Mouse (Mus musculus) adrenal gland, postnatal 4 days (tissue): Measurements from ENCODE around the gene Rps6ka5. TPM values are rescaled to one million over a fixed set of nuclear protein-coding genes. Genes with fewer than 3 reads are reported as not detected.

Experiments
- DNase-seq, 2 experiments: peaks; one replicate each; pipeline ENCODE4 v3.0.0; 2021 to 2022; ENCODE audit warnings: low spot score in 2 of 2, mixed read lengths in 2 of 2
- total RNA-seq, 2 experiments: library from RNA; stranded (reverse); gene quantifications; 2 replicates each; pipeline ENCODE4 v1.2.3; 2021

Rps6ka5 gene
- total RNA-seq, 2 experiments from 2014 or later = 10.7 to 12.0 TPM

DNA sequence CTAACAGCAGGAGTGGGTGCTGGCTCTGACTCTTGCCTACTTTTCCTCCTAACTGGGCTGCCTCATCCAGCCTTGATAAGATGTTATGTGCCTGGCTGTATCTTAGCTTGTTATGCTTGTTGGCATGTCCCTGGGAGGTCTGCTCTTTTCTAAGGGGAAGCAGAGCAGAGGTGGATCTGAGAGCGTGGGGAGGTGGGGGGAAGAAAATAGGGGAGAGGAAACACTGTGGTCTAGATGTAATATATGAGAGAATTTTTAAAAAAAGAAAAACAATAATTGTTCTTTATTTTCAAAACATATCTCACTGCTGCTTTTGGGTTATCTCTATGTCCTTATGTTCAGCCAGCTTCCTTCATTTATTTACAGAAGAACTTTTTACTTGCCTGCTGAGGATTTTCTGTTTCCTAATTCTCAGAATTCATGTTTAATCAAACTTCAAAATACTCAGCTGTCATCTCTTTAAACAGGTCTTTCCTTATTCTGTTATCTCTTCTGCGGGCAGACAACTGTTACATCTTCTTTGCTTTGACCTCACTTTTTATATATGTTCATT lies 56.1 kb downstream of the Rps6ka5 start:
- DNase-seq = no peak

DNA sequence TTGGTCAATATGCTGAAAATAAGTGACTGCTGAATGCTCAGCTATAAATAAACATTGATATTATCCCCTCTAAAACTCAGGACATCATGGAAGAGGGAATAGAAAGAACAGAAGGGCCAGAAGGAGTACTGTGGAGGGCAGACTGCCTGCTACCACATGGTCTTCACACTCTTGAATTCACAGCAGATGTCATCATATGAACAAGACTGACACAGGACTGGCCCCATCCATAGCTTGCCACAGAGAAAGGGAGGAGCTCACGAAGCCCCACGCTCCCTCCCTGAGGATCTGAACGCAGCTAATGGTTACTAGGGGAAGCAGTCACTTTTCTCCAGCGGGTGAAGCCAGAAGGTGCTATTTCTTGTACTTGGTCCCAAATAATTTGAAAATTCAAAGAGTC lies 61.5 kb downstream of the Rps6ka5 start:
- DNase-seq = no peak

DNA sequence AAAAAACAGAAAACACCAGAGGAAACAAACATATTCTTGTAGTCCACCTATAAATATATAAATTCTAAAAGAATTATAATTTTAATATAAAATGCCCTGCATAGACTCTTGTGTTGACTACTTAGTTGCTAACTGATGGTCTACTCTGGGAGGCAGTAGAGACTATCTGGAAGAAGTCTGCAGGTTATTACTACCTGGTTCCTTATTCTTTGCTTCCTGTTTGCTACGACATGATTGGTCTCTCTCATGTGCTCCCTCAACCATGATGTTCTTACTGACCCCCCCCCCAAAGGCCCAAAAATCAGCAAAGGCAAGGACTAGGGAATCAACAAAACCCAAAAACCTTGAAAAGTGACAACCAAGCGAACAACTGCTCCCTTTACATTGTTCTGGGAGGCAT lies 66.7 kb downstream of the Rps6ka5 start:
- DNase-seq = no peak

DNA sequence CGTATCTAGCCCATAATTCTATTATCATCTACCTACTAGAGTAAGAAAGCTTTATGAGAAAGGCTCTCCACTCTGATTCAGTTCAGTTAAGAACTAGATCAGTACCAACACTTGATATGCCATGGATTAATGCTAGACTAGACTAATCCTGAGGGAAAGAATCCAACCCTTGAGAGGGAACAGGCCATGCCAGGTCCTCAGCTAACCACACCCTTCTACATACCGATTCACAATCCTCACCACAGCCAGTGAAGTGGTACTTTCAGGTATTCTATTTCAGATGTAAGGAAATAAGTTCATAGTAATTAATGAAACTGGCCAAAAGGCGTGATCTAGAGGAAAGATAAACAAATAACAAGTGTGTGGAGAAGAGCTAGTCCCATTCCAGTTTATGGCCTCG lies 70.8 kb downstream of the Rps6ka5 start:
- no peak for DNase-seq

DNA sequence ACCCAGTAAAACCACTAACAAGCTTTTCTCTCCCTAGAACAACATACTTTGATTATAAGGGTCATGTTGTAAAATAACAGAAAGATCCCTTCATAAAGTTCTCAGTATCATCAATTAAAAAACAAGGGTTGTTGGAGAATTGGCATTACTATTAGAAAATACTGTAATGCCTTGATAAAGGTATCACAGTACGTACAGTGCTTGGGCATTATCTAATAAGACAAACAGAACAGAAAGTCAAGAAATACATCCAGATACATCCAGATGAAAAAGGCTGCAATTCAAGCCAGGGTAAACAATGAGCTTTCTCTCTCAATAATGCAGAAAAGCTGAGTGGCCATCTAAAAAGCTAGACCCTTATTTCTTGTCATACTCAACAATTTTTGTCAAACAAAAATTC lies 84.8 kb downstream of the Rps6ka5 start:
- DNase-seq = no peak

DNA sequence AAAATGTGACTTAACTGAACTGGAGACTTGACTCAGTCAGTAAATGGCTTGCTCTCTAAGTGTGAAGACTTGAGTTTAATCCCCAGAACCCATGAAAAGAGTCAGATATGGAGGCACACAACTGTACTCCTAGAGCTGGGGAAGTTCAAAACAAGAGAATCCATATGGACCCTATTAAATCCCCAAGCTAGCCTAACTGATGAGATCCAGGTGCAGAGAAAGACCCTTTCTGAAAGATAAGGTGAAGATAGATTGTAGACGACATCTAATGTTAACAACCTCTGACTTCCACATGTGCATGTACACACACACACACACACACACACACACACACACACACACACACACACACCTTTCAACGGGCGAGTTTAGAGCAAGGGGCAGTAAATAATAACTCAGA lies 86.1 kb downstream of the Rps6ka5 start:
- no peak for DNase-seq

DNA sequence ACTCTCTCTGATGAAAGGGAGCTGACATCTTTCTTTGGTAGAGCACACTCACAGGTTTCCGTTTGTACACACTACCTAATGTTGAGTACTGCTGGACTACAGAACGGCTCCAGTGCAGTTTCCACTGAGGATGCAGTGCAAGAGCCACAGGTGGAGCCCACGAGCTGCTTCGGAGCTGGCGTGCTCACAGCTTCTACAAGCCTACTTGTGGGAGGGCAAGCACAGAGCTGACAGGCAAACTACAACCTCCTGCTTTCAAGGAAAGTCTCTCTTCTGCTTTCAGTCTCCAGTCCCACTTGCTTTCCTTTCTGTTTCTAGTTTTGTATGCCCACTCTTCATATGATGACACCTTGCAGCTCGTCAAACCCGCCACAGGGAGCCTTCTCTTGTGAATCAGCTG lies 87.1 kb downstream of the Rps6ka5 start:
- DNase-seq = no peak

DNA sequence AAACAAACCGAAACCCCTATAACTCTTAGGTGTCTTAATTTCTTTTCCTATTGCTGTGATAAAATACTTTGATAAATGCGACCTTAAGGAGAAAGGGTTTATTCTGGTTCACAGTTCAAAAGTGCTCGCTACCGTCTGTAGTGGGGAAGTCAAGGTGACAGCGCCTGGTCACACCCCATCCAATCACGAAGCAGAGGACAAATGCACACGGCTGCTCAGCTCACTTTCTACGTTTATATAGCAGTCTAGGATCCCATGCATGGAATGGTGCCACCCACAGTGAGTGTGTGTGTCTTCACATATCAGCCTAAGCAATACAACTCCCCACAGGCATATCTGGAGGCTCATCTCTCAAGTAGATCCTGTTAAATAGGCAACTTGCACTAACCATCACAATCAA lies 88.9 kb downstream of the Rps6ka5 start:
- no peak for DNase-seq

DNA sequence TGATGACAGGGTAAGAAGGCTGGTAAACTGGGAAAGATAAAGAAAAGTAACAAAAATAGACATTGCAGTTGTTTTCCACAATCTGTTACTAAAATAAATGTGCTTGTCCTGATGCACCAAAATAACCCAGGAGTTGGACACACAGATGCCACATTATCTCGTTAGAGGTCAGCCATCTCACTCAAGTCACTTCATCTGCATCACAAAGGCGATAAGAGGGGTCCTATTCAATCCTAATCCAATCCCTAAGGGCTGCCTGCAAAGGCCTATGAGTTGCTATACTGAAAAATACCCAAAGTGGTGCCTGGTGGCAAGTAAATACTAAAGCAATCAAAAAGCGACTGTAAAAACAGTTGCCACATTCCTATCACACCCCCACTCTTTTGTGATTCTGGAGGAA lies 90.0 kb downstream of the Rps6ka5 start:
- DNase-seq = no peak

DNA sequence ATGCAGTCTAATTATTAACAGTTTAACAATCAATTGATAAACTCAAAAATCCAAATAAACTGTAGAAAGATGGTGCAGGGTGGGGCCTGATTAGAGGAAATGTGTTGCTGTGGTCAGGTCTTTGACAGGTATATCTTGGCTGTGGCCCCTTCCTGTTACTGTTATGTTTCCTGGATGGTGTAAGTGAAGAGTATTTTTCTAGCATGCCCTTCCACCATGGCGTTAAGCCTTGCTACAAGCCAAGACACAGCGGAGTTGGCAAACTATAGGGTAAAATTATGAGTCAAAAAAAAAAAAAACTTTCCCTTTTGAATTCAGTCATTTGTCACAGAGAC lies 90.5 kb downstream of the Rps6ka5 start:
- DNase-seq = no peak

DNA sequence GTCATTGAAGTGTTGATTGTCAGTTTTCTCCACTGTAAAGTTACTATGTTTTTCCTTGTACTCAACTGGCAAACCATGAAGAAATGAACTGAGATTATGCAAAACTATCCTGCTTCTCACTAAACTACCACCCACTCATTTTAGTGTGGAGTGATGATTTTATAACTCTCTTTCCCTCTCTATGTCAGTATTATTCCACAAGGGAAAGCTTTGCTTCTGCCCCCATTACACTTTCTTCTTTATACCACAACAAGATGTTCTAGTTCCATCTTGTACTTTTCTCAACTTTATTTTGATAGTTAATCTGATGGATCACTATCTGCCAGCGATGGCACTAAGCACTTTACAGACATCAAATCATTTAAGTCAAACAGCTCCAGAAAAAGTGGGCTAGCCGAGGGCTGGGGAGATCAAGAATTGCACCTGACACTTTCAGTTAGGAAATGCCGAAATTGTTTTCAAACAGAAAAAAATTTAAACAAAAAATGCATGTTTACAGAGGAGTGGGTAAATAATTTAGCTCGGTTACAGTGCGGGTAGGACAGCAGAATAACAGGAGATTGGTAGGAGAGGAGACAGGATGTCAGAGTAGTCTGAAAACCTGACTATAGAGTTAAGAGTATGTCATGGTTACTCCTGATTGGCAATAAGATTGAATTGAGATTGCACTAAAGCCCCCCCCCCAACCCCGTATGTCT lies 91.0 kb downstream of the Rps6ka5 start:
- DNase-seq = no peak

DNA sequence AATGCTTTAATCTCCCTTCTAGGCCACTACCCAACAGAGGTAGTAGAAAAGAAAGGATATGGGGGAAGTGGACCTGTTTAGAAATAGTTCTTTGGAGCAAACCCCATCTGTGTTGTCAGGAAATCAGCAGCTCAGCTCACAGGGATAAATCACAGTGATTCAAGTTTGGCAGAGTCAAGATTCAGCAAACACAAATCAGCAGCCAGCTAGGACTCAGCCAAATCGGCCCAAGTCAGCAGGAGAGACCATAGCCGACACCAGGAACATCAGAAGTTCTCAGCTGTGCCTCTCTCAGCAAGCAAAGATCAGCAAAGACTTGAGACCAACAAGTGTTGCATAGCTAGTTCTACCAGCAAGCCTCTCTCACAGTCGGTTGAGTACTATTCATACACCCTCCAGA lies 93.6 kb downstream of the Rps6ka5 start:
- no peak for DNase-seq

DNA sequence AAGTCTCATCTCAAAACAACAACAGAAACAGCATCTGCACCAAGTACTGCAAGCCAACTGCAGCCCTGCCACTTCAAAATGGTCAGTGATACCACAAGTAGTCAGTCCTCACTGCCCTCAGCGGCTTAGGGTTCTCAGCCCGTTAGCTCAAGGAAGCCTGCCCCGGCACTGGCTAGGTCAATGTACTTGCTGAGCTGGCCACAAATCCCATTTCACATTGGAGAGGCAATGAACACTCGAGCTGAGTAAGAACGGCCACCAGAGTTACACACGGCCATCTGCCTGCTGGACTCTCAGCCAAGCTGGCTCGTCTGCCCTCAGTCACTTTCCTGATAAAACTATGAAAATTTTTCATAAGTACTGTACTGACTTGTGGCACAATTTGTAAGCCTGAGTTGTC lies 95.5 kb downstream of the Rps6ka5 start:
- no peak for DNase-seq

DNA sequence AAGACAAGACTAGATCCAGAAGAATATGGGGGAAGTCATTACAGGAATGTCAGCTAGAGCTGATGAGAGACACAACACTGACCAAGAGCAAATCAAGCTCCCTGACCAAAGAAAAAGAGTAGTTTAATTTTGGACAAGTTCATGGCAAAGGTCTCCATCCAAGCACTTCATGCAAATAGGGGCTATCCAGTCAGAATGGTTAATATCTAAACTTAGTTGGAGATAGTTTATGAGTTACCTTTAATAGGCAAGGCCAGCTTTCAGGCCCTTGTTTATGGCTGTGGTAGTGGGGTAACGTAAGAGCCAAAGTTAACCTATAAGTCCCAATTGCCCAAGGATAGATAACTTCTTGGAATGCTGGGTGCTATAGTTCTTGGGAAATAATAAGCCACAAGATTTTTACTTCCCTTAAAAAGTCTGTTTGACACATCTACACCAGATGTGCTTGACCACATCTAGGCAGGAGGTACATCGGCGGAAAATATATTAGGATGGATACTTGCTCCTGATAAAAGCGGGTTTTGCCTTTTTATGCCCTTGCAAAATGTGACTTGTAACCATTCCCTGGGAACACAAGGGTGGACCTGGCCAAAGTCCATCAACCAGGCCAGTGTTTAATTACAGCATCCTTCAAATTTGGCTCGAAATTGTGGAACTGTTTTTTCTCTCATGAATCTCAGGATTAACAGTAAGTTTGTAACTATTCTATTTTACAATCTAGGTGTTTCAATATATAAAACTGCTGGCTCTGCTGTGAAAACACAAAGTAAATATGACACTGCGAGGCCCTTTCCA lies 97.5 kb downstream of the Rps6ka5 start:
- no peak for DNase-seq

DNA sequence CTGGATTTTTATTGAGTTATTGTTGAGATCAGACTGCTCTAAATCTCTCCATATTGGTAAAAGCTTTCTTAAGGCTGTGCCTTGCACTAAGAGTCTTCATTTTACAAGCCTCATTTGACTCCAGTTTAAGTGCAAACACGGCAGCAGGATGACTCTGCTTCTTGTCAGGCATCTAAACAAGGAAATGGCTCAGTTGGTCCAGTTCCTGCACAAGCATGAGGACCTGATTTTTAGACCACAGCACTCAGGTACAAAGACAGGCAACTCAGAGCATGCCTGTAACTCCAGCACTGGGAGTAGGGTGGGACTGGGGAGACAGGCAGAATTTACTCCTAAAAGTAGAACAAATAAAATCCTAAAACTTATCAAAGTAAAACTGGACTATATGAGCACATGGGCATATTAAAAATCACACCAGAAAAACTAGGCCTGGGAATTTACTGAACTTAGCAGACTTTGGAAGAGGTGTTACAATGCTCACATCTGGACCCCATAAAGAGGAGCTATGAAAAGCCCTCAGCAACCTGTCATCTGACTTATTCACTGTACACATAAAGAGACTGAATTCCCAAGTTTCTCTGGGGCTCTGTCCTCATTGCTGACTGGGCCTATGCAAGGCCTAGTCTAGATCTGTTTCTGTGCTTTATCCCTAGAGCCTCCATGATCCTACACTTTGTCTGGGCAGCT lies 99.6 kb downstream of the Rps6ka5 start:
- DNase-seq = no peak

DNA sequence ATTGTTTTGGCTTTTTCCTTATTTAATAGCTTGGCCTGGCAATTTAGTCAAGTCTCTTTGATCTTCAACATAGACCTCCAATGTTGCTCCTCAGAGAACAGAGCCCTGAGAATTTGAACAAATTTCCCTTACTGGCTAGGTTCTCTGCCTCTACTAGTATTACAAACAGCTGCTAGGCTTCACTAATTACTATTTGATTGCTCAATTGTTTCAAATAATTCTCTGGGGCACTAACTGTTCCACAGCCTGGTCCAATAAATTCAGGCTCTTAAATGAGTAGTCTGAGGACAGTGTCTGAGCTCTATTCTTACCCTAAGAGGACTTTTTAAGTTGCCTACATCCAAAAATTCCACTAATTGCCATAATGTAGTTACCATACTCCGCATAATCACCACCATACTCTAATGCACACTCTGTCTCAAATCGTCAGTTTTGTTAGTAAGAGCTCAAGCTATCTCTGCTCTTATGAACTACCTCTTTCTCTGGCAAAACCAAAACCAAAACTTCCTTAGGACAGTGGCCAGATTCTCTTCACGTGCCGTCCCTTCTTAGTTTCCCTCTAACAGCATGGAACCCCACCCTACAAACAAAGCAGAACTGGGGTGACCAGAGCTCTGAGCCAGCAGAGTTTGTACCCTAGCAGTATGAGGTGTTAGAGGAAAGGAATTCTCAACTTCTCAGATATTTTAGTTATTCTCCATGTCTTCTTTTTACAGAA lies 100.4 kb downstream of the Rps6ka5 start:
- no peak for DNase-seq

DNA sequence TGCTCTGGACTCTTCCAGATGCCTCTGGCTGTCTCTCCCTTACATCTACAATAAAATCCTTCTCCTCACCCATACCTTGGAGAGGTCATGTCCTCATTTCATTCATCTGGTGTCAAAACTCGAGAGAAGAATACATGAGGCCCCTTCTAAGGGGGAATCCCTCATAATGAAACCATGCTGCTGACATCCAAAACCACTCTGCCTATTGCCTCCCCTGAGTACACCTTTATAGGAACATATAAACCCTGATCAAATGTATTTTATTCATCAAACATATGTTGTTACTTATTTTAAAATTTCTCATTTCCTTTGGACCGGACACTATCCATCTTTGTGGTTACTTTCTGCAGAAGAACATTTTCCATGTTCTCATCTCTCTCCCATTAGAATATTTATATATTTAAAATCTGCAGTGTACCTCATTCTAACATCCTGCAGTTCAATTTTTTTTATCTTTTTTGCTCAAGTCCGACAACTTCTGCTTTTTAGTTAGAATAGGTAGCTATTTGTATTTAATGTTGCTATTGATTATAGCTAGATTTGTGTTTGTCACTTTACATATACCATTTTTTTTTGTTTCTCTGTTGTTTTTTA lies 101.8 kb downstream of the Rps6ka5 start:
- DNase-seq = no peak

DNA sequence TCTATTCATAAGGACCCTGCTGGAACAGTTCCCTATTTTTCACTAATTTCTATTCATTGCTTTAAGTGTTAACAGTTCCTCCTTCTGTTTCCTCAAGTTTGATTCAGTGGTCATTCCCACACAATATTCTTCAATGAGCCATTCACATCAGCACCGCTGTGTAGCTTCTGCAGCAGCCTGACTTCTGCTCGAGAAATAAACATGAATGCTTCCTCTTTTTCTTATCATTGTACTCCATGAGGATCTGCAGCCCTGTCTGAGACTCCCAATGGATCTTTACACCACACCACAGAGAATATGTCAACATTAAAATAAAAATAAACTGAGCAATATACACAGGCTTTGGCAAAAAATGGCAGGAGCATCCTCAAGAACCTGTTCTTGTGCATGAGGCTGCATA lies 111.5 kb downstream of the Rps6ka5 start:
- no peak for DNase-seq

DNA sequence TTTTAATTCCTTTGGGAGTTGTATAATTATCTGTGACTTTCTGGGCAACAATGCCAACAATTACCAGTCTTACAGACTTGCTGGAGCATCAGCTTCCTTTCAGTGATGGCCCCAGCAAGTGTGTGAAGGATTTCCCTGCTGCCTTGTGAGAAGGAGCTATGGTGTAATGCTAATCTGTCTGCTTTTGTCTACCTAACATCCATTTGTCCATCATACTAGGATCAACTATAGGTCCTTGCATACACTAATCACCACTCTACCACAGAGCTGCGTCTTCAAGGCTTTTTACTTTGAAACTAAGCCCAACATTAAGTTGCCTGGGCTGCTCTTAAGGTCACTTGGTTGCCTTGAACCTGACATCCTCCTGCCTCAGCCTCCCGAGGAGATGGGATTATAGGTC lies 112.9 kb downstream of the Rps6ka5 start:
- no peak for DNase-seq

DNA sequence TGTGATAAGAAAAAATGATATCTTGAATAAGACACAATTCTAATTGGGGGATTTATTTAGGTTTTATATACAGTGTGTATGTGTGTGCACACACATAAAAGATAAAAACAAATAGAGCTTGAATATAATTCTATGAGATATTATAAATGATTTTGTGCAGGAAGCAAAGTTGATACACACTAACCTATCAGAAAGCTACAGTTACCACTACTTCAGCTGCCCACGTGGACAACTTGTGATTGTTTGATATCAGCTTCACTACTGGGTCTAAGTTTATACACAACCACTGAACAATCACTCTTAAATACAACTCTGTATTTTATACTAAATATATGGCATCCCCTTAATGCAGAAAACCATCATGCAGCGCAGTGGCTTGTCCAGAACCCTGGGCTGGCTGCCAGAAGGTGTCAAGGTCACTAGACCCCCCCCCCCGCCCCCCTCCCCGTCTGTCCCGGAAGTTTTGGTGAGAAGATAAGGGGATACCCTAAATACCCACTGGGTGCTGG lies 113.5 kb downstream of the Rps6ka5 start:
- no peak for DNase-seq

DNA sequence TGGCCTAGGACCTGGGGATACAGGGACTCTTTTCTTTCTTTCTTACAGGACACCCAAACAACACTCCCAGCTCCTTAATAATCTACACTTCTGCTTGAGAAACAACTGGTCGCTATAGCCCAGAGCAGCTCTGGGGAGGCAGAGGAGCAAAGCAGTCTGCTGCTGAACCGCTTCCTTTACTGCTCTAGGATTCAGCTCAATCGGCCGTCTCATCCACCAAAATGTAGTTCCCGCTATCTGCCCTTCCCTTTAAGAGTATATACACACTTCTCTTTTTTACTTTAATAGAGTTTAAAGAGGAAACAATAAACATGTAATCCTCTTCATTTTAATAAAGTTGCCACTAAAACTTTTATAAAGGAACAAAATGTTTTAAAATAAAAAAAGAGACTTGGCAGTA lies 117.0 kb downstream of the Rps6ka5 start:
- DNase-seq = no peak
